ENCODE assay signal across 16 mouse cellular contexts in genomic region chr12:68977276-68977675, GRCm38 (mm10).
"Had no signal": no experiment of that assay in that cellular context is flagged by ENCODE, and none has a peak within 500 bp of the region (broad histone marks: within the 10 kb centered on the region; RNA-seq: fewer than 3 reads in every experiment).

No protein-coding gene starts in this region.

- H3K4me3 ChIP-seq: layer of hippocampus, adult 2 months; limb, embryonic 10.5 days; limb, embryonic 13.5 days; megakaryocyte, embryonic 14.5 days had no signal

- H3K36me3 ChIP-seq: limb, embryonic 10.5 days; limb, embryonic 13.5 days had no signal

- H3K9me3 ChIP-seq: limb, embryonic 10.5 days; limb, embryonic 13.5 days had no signal

- DNase-seq: kidney, adult 18-20 months; kidney, adult 9 months; kidney, postnatal 14 days; layer of hippocampus, adult 9-11 months; liver; liver, postnatal 0 days; lung, embryonic 14.5 days; midbrain, embryonic 14.5 days; thymus, adult 18-20 months; thymus, postnatal 36 days had no signal

- H3K27ac ChIP-seq: layer of hippocampus, adult 2 months; limb, embryonic 10.5 days; limb, embryonic 13.5 days; liver, embryonic 14.5 days had no signal

- H3K4me2 ChIP-seq: limb, embryonic 13.5 days; lung, embryonic 14.5 days; midbrain, embryonic 11.5 days had no signal

- H3K27me3 ChIP-seq: limb, embryonic 13.5 days; megakaryocyte, embryonic 14.5 days had no signal

- H3K9ac ChIP-seq: limb, embryonic 13.5 days; liver, embryonic 14.5 days; liver, postnatal 0 days; lung, embryonic 14.5 days had no signal

- H3K4me1 ChIP-seq: limb, embryonic 10.5 days; megakaryocyte, embryonic 14.5 days had no signal

- ATAC-seq: liver, postnatal 0 days had no signal
